Mouse (Mus musculus): Measurements from ENCODE around the gene Elmo2. TPM values are rescaled to one million over a fixed set of nuclear protein-coding genes. Genes with fewer than 3 reads are reported as not detected.

The Elmo2 gene
- polyA plus RNA-seq, 1 experiment = 20.5 TPM

DNA sequence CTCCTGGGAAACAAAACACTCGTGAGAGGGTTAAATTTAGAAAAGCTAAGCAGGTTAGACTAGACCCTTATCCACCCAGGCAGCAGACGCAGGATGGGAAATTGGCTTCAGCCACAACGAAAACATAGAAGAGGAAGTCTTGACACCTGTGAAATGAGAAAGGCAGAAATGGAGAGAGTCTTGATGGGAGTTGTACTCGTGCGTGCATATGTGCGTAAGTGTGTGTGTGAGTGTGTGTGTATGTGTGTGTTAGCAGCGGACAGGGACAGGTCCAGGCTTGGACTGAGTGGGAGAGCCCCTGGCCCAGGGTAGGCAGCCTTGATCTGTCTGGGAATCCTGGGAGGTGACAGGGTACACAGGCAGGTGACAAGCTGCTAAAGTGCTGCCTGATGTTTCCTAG, 55.4 kb downstream of the Elmo2 start:
- H3K4me3 ChIP-seq (ENCODE audit: insufficient read depth, low read depth, low read length) = no peak overlapping the region
- no peak overlapping the region for H3K27ac ChIP-seq (replicated peaks; ENCODE audit: low read depth, low read length)
- H3K4me1 ChIP-seq (ENCODE audit: control insufficient read depth, insufficient read depth, insufficient read length, low read length) = no peaks in the 10 kb centered on the region

DNA sequence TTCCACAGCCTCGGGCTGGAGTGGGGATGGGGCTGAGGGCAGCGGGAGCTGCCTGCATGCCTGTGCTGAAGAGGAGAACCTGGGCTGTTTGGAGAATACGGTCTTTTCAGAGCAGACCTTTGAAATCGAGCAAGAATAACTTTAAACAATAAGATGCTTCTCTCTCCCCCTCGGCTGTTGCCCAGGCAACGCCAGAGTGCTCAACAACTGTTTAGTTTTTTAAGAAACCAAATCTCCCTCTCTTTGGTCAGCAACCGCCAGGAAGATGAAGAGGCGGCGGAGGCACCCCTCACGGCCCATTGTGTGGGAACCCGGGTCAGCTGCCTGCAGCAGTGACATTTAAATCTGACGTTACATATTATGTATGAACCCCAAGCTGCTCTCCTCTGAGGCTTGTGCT, 59.5 kb downstream of the Elmo2 start:
- Histone ChIP-seq H3K4me1 (ENCODE audit: control insufficient read depth, insufficient read depth, insufficient read length, low read length) (no peaks in the 10 kb centered on the region), H3K4me3 (ENCODE audit: insufficient read depth, low read depth, low read length) (no peak overlapping the region), H3K27ac (replicated peaks; ENCODE audit: low read depth, low read length) (no peak overlapping the region)

GRCm38 (mm10) chr2:165263861-165264260, 62.4 kb downstream of the Elmo2 start:
- Histone ChIP-seq H3K4me3 (ENCODE audit: insufficient read depth, low read depth, low read length) (no peak overlapping the region), H3K4me1 (ENCODE audit: control insufficient read depth, insufficient read depth, insufficient read length, low read length) (no peaks in the 10 kb centered on the region), H3K27ac (replicated peaks; ENCODE audit: low read depth, low read length) (no peak overlapping the region)

DNA sequence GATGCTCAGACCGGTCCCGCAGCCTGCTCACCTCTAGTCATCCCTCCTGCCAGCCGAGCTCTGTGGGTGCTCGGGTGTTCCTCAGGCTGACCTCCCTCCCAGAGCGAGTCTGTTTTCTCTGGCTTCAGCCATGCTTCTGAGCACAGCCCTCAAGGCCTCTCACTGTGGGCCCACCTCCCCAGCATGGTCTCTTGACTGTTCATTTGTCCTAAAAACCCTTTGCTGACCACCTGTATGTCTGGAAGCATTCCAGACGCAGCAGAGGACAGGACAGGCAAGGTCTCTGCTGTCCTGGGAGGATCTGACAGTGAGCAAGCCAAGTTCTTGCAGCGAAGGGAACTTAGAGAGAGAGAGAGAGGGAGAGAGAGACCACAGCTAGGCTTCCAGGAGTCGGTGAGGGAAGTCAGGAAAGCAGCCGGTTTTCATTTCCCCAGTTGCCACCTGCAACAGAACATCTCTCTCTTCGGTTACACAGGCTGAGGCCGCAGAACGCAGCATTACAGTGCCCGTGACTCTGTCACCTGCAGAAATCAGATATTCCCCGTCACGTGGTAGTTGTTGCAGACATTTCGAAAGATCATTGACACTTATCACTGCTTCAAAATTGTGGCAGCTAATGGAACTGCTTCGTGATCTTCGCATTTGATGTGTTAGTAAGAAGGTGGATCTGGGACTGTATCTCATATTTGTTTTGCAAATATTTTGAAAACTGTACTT, 63.8 kb downstream of the Elmo2 start:
- no peak overlapping the region for H3K4me3 ChIP-seq (ENCODE audit: insufficient read depth, low read depth, low read length)
- no peak overlapping the region for H3K27ac ChIP-seq (replicated peaks; ENCODE audit: low read depth, low read length)
- no peaks in the 10 kb centered on the region for H3K4me1 ChIP-seq (ENCODE audit: control insufficient read depth, insufficient read depth, insufficient read length, low read length)

- H3K4me1 ChIP-seq (ENCODE audit: control insufficient read depth, insufficient read depth, insufficient read length, low read length) = no peaks in the 10 kb centered on the region
- no peak overlapping the region for H3K27ac ChIP-seq (replicated peaks; ENCODE audit: low read depth, low read length)
- no peak overlapping the region for H3K4me3 ChIP-seq (ENCODE audit: insufficient read depth, low read depth, low read length)
Observed at GRCm38 (mm10) chr2:165259859-165260258, 66.4 kb downstream of the Elmo2 start.

- Histone ChIP-seq H3K4me3 (ENCODE audit: insufficient read depth, low read depth, low read length) (no peak overlapping the region), H3K4me1 (ENCODE audit: control insufficient read depth, insufficient read depth, insufficient read length, low read length) (no peaks in the 10 kb centered on the region)
Observed at GRCm38 (mm10) chr2:165258321-165258720, 68.0 kb downstream of the Elmo2 start.

DNA sequence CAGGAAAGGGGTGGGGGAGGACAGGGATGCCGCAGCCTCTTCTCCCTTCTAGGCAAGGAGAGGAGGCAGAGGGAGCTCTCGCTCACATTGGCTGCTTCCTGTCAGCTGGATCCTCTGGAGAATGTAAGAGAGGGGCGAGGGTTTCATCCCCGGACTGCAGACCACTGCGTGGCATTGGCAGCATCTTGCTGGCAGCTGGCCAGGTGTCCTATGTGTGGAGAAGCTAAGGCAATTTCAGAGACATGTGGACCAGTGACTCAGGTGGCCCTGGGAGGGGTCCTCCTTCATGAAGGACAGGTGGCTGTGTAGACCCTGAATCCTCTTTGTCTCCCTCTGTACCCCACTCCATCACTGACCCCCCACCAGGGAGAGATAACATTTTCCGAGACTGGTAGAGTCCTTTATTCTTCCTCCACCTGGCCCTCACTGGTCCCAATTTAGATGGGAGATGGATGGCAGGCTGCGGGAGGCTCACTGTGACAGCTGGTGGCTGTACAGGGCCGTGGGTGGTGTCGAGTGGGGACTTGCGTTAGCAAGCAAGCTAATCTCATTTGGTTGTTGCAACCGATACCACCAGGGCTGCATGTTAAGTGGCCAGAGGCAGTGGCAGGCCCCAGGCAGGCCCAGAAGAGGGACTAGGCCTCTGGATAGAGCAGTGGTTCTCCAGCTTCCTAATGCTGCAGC, 69.0 kb downstream of the Elmo2 start:
- no peaks in the 10 kb centered on the region for H3K4me1 ChIP-seq (ENCODE audit: control insufficient read depth, insufficient read depth, insufficient read length, low read length)
- H3K4me3 ChIP-seq (ENCODE audit: insufficient read depth, low read depth, low read length) = no peak overlapping the region
- no peak overlapping the region for H3K27ac ChIP-seq (replicated peaks; ENCODE audit: low read depth, low read length)

More at GRCm38 (mm10) chr2:165258321-165258720, 68.0 kb downstream of the Elmo2 start:
- no peak overlapping the region for H3K27ac ChIP-seq (replicated peaks; ENCODE audit: low read depth, low read length)

DNA sequence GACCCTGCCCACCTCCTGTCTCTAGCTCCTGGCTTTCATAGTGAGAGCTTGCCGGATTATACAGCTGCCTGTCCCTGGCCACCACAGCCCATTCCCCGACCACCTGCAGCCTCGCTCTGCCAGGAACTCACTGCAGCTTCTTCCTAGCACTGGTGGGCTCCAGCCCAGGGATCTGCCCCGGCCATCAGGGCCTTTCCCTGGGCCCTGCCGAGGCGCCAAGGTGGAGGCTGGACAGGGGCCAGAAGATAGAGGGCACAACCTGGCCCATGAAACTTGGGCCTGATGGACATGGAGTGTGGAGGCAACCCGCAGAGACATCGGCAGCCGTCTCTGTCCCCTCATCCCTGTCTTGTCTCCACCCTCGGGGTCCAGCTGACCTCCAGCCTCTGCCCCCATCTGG, 70.1 kb downstream of the Elmo2 start:
- H3K27ac ChIP-seq (replicated peaks; ENCODE audit: low read depth, low read length) = no peak overlapping the region
- H3K4me1 ChIP-seq (ENCODE audit: control insufficient read depth, insufficient read depth, insufficient read length, low read length) = no peaks in the 10 kb centered on the region
- no peak overlapping the region for H3K4me3 ChIP-seq (ENCODE audit: insufficient read depth, low read depth, low read length)

DNA sequence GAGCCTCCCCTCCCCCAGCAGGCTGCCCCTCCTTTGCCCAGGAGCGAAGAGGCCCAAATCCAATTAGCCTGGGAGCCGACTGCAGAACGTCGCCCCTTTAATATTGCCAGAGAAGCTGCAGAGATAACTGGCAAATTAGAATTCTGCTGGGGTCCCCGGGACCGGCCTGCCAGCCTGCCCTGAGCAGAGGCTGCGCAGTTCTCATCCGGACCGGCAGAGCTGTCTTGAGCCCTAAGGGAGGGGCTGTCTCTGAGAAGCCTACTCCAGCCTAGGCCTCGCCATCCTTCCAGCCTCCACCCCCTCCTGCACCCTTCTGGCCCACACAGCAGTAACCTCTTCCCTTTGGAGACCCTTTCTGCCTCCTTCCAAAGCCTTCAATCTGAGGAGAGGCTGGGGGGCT, 72.4 kb downstream of the Elmo2 start:
- Histone ChIP-seq H3K4me1 (ENCODE audit: control insufficient read depth, insufficient read depth, insufficient read length, low read length) (no peaks in the 10 kb centered on the region), H3K27ac (replicated peaks; ENCODE audit: low read depth, low read length) (no peak overlapping the region), H3K4me3 (ENCODE audit: insufficient read depth, low read depth, low read length) (no peak overlapping the region)

DNA sequence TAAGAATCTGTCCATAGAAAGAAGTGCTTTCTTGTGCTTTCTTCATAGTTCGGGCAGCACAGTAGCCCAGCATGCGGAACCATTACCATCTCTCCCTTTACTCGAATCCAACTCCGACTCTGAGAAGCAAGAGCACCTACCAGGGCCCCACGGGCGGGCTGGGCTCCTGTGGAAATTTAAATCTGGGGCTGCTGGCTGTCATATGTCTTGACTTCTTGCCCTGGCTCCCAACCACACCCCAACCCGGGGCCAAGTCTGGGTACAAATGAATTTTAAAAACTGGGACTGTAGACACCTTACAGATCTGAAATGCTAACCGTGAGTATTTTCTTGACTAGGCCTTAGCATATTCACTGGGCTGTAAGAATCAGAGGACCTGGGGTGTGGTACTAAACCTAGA, 73.0 kb downstream of the Elmo2 start:
- H3K27ac ChIP-seq (replicated peaks; ENCODE audit: low read depth, low read length) = no peak overlapping the region
- no peak overlapping the region for H3K4me3 ChIP-seq (ENCODE audit: insufficient read depth, low read depth, low read length)
- no peaks in the 10 kb centered on the region for H3K4me1 ChIP-seq (ENCODE audit: control insufficient read depth, insufficient read depth, insufficient read length, low read length)

- no peak overlapping the region for H3K4me3 ChIP-seq (ENCODE audit: insufficient read depth, low read depth, low read length)
- no peak overlapping the region for H3K27ac ChIP-seq (replicated peaks; ENCODE audit: low read depth, low read length)
Observed at GRCm38 (mm10) chr2:165252801-165253200, 73.5 kb downstream of the Elmo2 start.

GRCm38 (mm10) chr2:165252381-165252780, 73.9 kb downstream of the Elmo2 start:
- H3K27ac ChIP-seq (replicated peaks; ENCODE audit: low read depth, low read length) = no peak overlapping the region
- no peak overlapping the region for H3K4me3 ChIP-seq (ENCODE audit: insufficient read depth, low read depth, low read length)
- no peaks in the 10 kb centered on the region for H3K4me1 ChIP-seq (ENCODE audit: control insufficient read depth, insufficient read depth, insufficient read length, low read length)

More at GRCm38 (mm10) chr2:165252801-165253200, 73.5 kb downstream of the Elmo2 start:
- no peaks in the 10 kb centered on the region for H3K4me1 ChIP-seq (ENCODE audit: control insufficient read depth, insufficient read depth, insufficient read length, low read length)

- Histone ChIP-seq H3K27ac (replicated peaks; ENCODE audit: low read depth, low read length) (no peak overlapping the region), H3K4me1 (ENCODE audit: control insufficient read depth, insufficient read depth, insufficient read length, low read length) (no peaks in the 10 kb centered on the region), H3K4me3 (ENCODE audit: insufficient read depth, low read depth, low read length) (no peak overlapping the region)
Observed at GRCm38 (mm10) chr2:165250903-165251302, 75.4 kb downstream of the Elmo2 start.

GRCm38 (mm10) chr2:165248967-165249366, 77.3 kb downstream of the Elmo2 start:
- Histone ChIP-seq H3K4me3 (ENCODE audit: insufficient read depth, low read depth, low read length) (no peak overlapping the region), H3K4me1 (ENCODE audit: control insufficient read depth, insufficient read depth, insufficient read length, low read length) (no peaks in the 10 kb centered on the region), H3K27ac (replicated peaks; ENCODE audit: low read depth, low read length) (no peak overlapping the region)

DNA sequence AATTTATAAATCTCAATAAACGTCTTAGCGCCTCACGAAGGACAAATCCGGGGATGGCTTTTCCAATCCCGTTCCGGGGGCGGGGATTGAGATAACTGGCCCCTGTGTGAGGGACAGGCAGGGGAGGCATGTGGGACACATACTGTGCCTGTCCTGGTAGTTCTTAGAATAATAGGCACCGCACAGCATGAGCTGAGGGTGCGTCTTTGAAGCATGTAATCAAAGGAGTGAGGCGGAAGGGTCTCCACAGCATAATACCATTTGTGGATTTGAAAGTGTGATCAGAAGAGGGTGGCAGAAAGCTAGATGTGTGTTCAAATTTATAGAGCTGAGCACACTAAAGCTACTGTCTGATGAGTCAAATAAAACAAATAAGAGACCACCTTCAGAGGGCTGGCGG, 79.9 kb downstream of the Elmo2 start:
- no peak overlapping the region for H3K4me3 ChIP-seq (ENCODE audit: insufficient read depth, low read depth, low read length)
- H3K4me1 ChIP-seq (ENCODE audit: control insufficient read depth, insufficient read depth, insufficient read length, low read length) = no peaks in the 10 kb centered on the region
- H3K27ac ChIP-seq (replicated peaks; ENCODE audit: low read depth, low read length) = no peak overlapping the region

- Histone ChIP-seq H3K4me1 (ENCODE audit: control insufficient read depth, insufficient read depth, insufficient read length, low read length) (no peaks in the 10 kb centered on the region), H3K4me3 (ENCODE audit: insufficient read depth, low read depth, low read length) (no peak overlapping the region), H3K27ac (replicated peaks; ENCODE audit: low read depth, low read length) (no peak overlapping the region)
Observed at GRCm38 (mm10) chr2:165243122-165243720, 83.1 kb downstream of the Elmo2 start.
